Mouse (Mus musculus) embryonic facial prominence, embryonic 11.5 days (tissue): ENCODE measurements around the gene Pacsin2. TPM values are rescaled to one million over a fixed set of nuclear protein-coding genes. Genes with fewer than 3 reads are reported as not detected.

ENCODE experiments used
- ATAC-seq: fragments of 200-750 bp; cut with Nextera tagmentation; replicated peaks from 2 replicates; pipeline ENCODE4 v1.8.0; 2017; ENCODE audit warnings: low read depth; ENCODE audit not compliant: insufficient number of reproducible peaks, low FRiP score, low TSS enrichment
- DNase-seq: peaks from one replicate; pipeline ENCODE4 v3.0.0-alpha.2; 2015; ENCODE audit warnings: low spot score
- H3K27ac ChIP-seq: fragments of 300-500 bp; sonication (generic); replicated peaks from 2 replicates; pipeline ENCODE4 v1.5.1; 2014; ENCODE audit warnings: mild to moderate bottlenecking, low read depth, low read length, control low read depth
- H3K27me3 ChIP-seq: fragments of 300-500 bp; sonication (generic); 2 replicates; pipeline ENCODE4 v1.6.1; 2014; ENCODE audit warnings: mild to moderate bottlenecking, low read length, moderate library complexity, mixed read lengths; ENCODE audit not compliant: control insufficient read depth, insufficient read depth
- H3K36me3 ChIP-seq: fragments of 300-500 bp; sonication (generic); replicated peaks from 2 replicates; pipeline ENCODE4 v1.6.1; 2014; ENCODE audit warnings: low read depth, mild to moderate bottlenecking, low read length, moderate library complexity, mixed read lengths; ENCODE audit not compliant: control insufficient read depth, insufficient read depth
- H3K4me1 ChIP-seq: fragments of 300-500 bp; sonication (generic); 2 replicates; pipeline ENCODE4 v1.6.1; 2014; ENCODE audit warnings: low read length, mixed read lengths; ENCODE audit not compliant: control insufficient read depth, insufficient read depth
- H3K4me2 ChIP-seq: fragments of 300-500 bp; sonication (generic); 2 replicates; pipeline ENCODE4 v1.6.1; 2014; ENCODE audit warnings: low read depth, mild to moderate bottlenecking, control low read depth, low read length, moderate library complexity
- H3K4me3 ChIP-seq: fragments of 300-500 bp; sonication (generic); 2 replicates; pipeline ENCODE4 v1.5.1; 2014; ENCODE audit warnings: low read depth, low read length, control low read depth
- H3K9ac ChIP-seq: fragments of 300-500 bp; sonication (generic); replicated peaks from 2 replicates; pipeline ENCODE4 v1.6.1; 2014; ENCODE audit warnings: mild to moderate bottlenecking, control low read depth, low read length
- H3K9me3 ChIP-seq: fragments of 300-500 bp; sonication (generic); replicated peaks from 2 replicates; pipeline ENCODE4 v1.6.1; 2016; ENCODE audit warnings: mild to moderate bottlenecking, low read length, inconsistent platforms, mixed read lengths; ENCODE audit not compliant: control insufficient read depth
- WGBS: fragments of 180-500 bp; shearing (Covaris S2); extraction: QIAGEN DNeasy Blood & Tissue Kit; methylation state at CpG from one replicate; pipeline ENCODE4 v1.1.7; 2014; 5-methylcytosine and 5-hydroxymethylcytosine counted together
- polyA plus RNA-seq: library from polyadenylated mRNA; unstranded; fragments of >200 nt; fragmentation: Nextera tagmentation; extraction: Ambion mirVana; gene quantifications from 2 replicates; pipeline ENCODE4 v1.2.1, GENCODE M21; 2014

The Pacsin2 gene
- polyA plus RNA-seq, 1 experiment from 2014 or later: 41.9 TPM

DNA sequence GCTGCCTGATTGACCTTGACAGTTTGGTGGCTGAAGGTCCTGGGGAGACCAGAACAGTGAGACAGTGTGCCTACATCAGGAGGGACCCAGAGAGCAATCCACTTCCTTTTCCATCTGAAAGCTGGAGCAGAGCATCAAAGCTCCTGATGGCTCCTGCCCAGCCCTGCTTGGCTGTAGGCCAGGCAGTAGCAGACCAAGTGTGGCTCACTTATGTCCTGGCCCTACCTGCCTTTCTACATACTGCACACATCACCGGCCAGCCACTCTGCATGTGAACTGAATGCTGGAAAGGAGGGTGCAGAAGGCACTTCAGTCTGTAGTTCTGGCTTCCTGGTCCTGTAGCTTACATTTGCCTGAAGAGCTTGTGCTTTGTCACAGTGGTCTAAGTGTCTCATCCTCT, 105.9 kb downstream of the Pacsin2 start:
- H3K4me2 ChIP-seq: no peak overlapping the region
- 90% methylated on average over 1 of the region's 1 CpGs for WGBS
- no peaks in the 10 kb centered on the region for H3K36me3 ChIP-seq
- H3K4me1 ChIP-seq: no peaks in the 10 kb centered on the region
- H3K27me3 ChIP-seq: no peaks in the 10 kb centered on the region
- ATAC-seq (no peak), DNase-seq (no peak)
- H3K9me3 ChIP-seq: no peaks in the 10 kb centered on the region
- H3K27ac ChIP-seq: no peak overlapping the region
- H3K9ac ChIP-seq: no peak overlapping the region
- H3K4me3 ChIP-seq: no peak overlapping the region

DNA sequence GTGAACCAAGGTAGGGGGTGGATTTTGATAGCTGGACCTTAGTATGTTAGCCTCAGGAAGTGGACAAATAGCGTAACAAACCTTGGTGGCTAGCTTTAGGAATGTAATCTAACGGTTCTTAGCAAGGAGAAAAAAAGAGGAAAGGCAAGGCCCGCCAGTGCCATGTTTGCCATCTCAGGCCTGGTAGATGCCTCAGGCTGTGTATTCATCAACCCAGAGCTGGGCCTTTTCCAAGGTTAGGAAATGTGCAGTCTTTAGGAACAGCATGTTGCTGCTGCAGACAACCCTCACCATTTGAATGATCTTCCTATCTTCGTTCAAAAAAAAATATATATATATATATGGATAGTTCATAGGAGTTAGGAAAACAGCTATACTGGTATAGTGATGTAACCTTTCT, 112.9 kb downstream of the Pacsin2 start:
- DNase-seq (no peak), ATAC-seq (no peak)
- no peak overlapping the region for H3K4me2 ChIP-seq
- WGBS: 91% methylated on average over 4 of the region's 4 CpGs
- H3K4me1 ChIP-seq: no peaks in the 10 kb centered on the region
- H3K27ac ChIP-seq: no peak overlapping the region
- no peaks in the 10 kb centered on the region for H3K36me3 ChIP-seq
- H3K27me3 ChIP-seq: no peaks in the 10 kb centered on the region
- H3K9ac ChIP-seq: no peak overlapping the region
- H3K9me3 ChIP-seq: no peaks in the 10 kb centered on the region
- H3K4me3 ChIP-seq: no peak overlapping the region

DNA sequence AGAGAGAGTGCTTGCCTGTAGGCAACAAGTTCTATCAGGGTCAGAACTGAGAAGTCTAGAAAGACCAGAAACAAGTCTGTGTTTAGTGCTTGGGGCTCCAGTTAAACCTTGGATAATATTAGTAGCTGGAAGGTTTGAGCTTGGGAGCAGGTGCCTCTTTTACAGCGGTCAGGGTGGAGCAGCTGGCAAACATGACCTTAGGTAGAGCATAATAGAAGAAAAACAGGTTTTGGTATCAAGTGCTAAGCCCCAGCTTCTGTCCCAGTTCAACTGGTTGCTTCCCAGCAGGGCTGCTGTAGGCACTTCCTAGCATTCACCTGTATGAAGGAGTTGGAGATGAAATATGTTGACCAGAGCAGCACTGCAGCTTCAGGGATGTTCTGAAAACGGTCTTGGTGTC, 113.5 kb downstream of the Pacsin2 start:
- Histone ChIP-seq H3K4me2 (no peak overlapping the region; the same call in 1 of the 2 replicates), H3K9ac (peak overlapping the region; percentile 56), H3K27ac (no peak overlapping the region), H3K27me3 (no peaks in the 10 kb centered on the region), H3K9me3 (no peaks in the 10 kb centered on the region), H3K4me3 (no peak overlapping the region; the same call in 1 of the 2 replicates), H3K36me3 (no peaks in the 10 kb centered on the region), H3K4me1 (no peaks in the 10 kb centered on the region)
- 66% methylated on average over 2 of the region's 2 CpGs for WGBS
- DNase-seq (no peak), ATAC-seq (no peak)

DNA sequence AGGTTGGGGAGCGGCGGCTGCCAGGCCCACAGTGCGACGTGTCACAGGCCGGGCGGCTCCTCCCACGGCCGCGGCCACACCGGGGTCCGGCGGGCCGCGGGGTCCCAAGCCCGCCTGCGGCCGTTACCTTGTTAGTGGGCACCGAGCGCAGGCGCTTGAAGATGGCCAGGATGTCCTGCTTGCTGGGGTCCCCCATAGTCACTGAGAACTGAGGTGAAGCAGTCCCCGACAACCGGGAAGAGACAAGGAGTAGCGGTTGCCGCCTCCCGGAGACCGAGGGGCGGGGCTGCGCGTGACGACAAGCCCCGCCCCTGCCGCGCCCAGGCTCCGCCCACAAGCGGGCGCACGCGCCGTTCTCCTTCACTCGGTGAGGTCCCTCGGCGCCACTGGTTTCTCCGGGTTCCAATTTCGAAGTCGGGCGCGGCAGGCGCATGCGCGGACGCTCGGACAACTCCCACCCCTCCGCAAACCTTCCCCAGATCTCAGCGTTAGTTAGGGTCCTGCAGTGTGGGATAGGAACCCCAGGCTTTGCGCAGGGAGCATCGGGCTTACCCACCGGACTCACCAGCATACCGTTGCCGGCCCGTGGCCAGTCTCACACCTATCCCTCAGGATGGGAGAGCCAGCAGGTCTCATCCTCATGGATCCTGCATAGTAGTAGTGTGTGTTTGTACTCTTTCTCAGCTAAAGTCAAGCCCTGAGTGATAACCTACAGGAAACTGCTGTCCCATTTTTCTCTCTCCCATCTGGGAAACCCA, 114.3 kb downstream of the Pacsin2 start, which contains the start of gene Arfgap3:
Arfgap3 (minus strand) TSS at position 294 of the 758 bp plus-strand sequence.
- ATAC-seq: peak; percentile 91

DNA sequence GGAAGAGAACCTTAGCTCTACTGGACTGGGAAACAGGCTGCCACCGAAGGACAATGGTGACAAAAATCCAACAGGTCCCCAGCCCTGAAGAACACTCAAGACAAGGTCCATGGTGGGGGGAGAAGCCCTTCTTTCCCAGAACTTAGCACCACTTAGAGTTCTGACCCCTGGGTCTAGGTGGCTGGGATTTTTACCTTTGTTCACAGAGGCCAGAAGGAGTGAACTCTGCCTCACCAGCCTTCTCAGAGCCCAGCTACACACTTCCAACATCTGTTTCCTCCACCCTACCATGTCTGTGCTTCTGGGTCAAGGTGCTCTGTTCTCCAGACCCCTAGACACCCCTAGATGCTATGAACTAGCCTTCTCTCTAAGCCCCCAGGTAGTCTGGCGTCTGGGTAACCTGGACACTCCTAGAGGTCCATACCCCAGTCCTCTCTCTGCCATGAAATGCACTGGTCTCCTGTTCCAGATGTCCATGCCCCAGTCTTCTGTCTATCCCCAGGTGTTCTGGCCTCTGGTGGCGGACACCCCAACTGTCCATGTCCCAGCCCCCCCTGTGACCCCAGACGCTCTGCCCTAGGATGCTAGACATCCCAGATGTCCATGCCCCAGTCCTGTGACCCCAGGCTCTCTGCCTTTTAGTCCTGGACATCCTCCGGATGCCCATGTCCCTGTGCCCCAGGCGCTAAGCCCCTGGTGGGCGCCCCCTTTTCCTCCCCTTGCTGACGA, 115.0 kb downstream of the Pacsin2 start:
- H3K36me3 ChIP-seq: no peaks in the 10 kb centered on the region
- 17% methylated on average over 8 of the region's 8 CpGs for WGBS
- peak overlapping the region; percentile 70 for H3K4me3 ChIP-seq
- H3K9me3 ChIP-seq: no peaks in the 10 kb centered on the region
- H3K9ac ChIP-seq: peak overlapping the region; percentile 71
- ATAC-seq (peak; percentile 14; the same call in 1 of the 2 replicates), DNase-seq (no peak)
- H3K4me1 ChIP-seq: no peaks in the 10 kb centered on the region
- H3K4me2 ChIP-seq: peak overlapping the region; percentile 90
- no peak overlapping the region for H3K27ac ChIP-seq
- H3K27me3 ChIP-seq: no peaks in the 10 kb centered on the region

More for the DNA sequence above, 114.3 kb downstream of the Pacsin2 start, which contains the start of gene Arfgap3:
- Histone ChIP-seq H3K36me3 (no peaks in the 10 kb centered on the region), H3K27me3 (no peaks in the 10 kb centered on the region), H3K4me3 (peak within 1 kb of the TSS; percentile 70), H3K9me3 (no peaks in the 10 kb centered on the region), H3K9ac (peak within 1 kb of the TSS; percentile 71), H3K27ac (no peak within 1 kb of the TSS), H3K4me2 (peak within 1 kb of the TSS; percentile 90), H3K4me1 (no peaks in the 10 kb centered on the region)
- peak; percentile 97 for DNase-seq
- under 1% methylated on average over 39 of the region's 60 CpGs for WGBS

DNA sequence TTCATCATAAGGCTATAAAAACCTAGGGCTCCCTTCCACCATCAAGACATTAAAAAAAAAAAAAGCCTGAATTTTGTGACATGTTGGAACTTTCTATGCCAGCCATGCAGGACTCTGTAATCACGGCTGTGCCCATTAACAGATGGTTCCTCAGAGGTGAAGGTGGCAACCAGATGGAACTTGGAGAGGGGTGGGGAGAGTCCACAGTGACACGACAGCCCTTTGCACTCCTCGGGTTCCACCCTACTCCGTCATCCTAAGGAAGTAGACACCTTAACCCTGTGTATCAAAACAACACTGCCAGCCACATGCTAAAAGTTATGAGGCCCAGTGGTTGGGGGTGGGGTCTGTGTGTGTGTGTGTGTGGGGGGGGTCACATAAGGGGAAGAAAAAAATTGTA, 115.7 kb downstream of the Pacsin2 start:
- H3K9me3 ChIP-seq: no peaks in the 10 kb centered on the region
- no peak overlapping the region for H3K9ac ChIP-seq
- no peak overlapping the region for H3K27ac ChIP-seq
- ATAC-seq (no peak), DNase-seq (no peak)
- 78% methylated on average over 4 of the region's 4 CpGs for WGBS
- no peak overlapping the region for H3K4me2 ChIP-seq
- no peak overlapping the region for H3K4me3 ChIP-seq
- H3K36me3 ChIP-seq: no peaks in the 10 kb centered on the region
- H3K4me1 ChIP-seq: no peaks in the 10 kb centered on the region
- H3K27me3 ChIP-seq: no peaks in the 10 kb centered on the region

DNA sequence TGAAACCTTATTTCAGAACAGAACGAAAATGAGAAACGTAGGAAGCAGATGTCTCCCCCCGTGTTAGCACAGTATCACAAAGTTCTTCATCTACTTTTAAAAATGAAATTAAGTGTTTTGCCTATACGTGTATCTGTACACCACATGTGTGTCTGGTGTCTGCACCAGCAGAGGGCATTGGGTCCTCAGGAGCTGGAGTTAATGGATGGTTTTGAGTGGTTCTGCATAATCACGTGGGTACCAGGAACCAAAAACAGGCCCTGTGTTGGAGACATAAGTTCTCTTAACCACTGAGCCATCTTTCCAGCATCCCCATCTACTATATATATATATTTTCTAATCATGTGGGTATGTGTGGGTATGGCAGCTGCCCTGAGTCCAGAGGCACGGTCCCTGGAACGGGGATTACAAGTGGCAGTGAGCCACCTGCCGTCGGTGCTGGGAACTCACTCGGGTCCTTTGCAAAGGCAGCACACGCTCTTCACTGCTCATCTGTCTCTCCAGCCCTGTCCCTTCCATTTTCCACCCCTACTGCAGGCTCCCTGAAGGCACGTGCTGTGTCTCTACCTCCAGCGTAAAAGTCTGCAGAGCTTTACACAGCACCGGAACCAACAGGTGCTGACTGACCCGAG, 118.4 kb downstream of the Pacsin2 start:
- no peaks in the 10 kb centered on the region for H3K9me3 ChIP-seq
- 90% methylated on average over 15 of the region's 15 CpGs for WGBS

More for the DNA sequence above, 118.4 kb downstream of the Pacsin2 start:
- no peaks in the 10 kb centered on the region; the same call in 1 of the 2 replicates for H3K36me3 ChIP-seq
- ATAC-seq: no peak
- H3K4me1 ChIP-seq: no peaks in the 10 kb centered on the region
- H3K4me3 ChIP-seq: no peak overlapping the region
- H3K27me3 ChIP-seq: no peaks in the 10 kb centered on the region
- no peak overlapping the region for H3K9ac ChIP-seq
- H3K4me2 ChIP-seq: no peak overlapping the region
- no peak for DNase-seq
- no peak overlapping the region for H3K27ac ChIP-seq
